Mouse (Mus musculus) cerebral cortex, adult 2 months (tissue): ENCODE measurements around the gene Scaper.

Experiments
- WGBS: fragments of 180-500 bp; shearing (Covaris S2); methylation state at CpG from one replicate; pipeline ENCODE4 v1.1.7; 2018; 5-methylcytosine and 5-hydroxymethylcytosine counted together

Scaper gene

DNA sequence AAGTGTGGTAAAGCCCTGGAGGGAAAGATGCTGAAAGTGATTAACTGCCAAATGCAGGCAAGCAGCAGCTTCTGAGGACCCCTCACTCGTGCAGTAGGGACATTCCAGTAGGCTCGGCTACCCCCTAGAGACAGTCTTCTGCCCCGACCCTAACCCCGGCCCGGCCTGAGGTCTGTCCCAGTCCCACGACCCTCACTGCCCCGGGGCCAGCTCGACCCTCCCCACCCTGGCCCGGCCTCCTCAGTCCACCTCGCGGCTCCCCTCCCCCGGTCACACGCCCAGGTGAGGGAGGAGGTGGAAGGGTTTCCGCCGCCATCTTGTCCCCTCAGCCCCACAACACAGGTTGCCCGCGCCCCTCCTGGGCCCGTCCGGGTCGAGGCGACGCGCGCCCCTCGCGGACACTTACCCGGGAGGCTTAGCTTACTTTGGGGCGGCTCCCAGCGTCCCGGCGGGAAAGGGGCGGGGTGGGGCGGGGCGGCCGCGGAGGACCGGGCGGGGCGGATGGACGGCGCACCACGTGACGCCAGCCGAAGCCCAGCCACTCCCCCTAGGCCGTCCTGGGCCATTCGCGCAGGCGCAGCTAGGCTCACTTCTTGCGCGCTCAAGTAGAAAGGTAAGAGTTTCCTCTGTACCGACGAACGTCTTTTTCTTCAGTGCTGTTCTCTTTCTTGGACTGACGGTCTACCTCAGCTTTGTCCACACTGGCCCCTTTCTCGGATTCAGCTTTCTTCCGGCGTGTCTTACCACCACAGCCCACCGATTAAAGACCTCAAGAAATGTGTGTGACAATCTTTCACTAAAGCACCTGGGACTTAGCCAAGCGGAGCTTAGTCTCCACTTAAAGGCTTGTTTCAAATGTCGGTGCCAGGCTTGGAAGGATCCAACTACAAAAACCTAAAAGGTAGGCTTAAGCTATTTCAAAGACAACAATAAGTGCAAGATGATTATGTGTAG lies at the start of gene Scaper:
Gene Scaper (minus strand): TSS at position 456 of the 954 bp plus-strand sequence.
- WGBS, result 1% methylated on average over 60 of the region's 60 CpGs

DNA sequence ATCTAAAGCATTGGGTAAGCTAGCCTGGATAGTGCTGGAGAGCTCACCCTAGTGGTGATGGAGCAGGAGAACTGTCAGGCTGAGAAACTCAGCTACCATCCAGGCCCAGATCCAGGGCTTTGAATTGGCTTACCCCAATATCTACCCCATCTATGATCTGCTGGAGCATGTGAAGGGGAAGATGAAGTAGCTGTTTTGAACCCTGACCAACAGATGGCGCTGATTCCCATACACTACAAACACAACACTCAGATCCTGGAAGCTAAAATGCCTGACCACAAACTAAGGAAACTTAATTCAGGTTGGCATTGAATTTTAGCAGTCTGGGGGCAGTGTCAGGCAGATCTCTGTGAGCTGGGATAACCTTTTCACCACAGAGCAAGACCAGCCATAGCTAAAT lies 8.9 kb upstream of the Scaper start:
- 23% methylated on average over 1 of the region's 1 CpGs for WGBS

DNA sequence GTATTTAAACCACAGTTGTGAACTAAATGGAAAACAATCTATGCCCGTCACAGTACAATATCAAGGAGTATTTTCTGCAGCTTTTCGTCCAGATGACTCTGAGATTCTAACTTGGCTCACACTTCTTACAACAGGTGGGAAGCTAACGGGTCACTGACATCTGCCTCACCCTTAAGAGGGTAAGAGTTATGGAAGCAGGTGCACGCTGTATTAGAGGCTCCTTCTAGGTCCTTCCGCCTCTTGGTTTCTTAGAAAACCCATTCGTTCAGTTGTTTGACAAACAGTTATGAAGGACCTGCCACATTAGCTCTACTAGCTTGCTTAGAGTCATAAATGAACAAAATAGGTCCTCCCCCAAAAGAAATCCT lies 683 bp upstream of the Scaper start:
- 49% methylated on average over 6 of the region's 6 CpGs for WGBS

DNA sequence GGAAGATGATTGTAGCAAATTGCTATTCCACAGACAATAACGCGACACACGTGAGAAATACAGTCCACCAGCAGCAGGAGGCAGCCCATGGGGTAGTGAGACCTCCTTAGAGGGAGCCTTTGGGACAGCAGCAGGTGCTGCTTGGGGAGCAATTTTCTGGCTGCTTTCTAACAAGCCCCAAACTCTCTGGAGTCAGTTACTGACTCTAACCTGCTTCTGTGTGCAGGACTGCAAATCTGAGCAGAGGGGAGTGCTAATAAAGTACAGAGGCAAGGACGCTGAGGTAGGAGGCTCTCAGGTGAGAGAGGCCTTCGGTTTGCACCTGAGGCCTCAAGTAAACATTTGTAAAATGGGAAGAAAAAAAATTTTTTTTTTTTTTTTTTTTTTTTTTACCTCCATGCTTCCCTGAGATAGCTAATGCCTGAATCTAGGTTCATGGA lies 675 bp downstream of the Scaper start:
- 21% methylated on average over 5 of the region's 5 CpGs for WGBS

DNA sequence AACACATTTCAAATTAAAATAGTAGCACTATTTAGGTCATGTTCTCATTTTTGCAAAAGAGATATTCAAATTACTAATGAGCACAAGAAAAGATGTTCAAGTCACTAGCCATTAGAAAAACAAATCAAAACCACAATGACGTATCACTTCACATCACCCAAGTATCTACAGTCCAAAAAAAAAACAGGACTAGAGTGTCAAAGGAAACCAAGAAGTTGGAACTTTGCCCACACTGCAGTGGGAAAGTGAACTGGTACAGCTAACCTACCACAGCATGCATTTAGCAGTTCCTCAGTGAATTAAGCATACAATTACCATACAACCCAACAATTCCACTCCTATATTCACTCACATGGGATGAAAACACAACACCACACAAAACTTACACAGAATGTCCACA lies 5.4 kb downstream of the Scaper start:
- WGBS, result 44% methylated on average over 1 of the region's 1 CpGs

DNA sequence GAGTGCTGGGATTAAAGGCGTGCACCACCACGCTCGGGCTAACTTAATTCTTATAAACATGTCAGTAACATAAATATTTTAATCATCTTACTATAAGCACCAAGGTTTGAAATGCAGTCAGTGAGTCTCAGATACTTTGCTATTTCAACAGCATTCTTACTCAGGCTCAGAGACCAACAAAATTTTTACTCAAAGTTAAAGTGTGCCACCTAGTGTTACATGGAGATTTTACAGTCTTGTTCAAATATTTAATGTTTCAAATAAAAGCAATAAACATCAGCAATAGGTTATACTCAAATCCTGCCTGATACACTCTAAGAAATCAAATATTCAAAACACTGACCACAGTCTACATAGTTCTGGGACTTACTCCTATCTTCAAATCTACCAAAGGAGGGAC lies 19.3 kb downstream of the Scaper start:
- WGBS, result 75% methylated on average over 3 of the region's 3 CpGs

DNA sequence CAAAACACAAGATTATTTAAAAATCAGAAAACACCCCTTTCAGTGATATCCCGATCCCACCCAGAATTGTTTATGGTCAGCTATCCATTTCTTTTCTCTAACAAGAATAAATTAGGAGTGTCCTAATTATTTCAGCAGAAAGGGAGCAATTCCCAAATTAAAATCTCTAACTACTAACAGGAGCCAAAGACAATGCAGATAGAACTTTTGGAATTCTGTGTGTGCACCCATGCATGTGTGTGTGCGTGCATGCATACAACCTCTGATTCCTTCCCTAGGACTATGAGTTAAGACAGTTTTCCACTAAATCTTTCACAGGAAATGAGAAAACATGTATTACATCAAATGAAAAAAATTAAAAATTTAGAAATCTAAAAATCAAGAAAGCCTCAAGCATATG lies 26.4 kb downstream of the Scaper start:
- 93% methylated on average over 2 of the region's 2 CpGs for WGBS

DNA sequence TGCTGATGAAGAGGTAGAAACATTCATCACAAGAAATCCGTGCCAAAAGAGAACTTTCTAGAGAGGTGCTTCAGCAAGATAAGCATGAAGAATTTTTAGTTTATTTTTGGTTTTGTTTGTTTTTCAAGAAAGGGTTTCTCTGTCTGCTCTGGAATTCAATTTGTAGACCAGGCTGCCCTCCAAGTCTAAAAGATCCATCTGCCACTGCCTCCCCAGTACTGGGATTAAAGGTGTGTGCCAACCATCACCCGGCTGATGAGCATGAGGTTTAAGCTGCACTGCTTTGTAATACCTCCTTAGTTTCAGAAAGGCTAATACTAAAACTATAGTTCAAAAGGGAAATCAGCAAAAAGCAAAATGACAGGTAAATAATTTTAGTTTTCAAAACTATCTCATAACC lies 35.0 kb downstream of the Scaper start:
- 72% methylated on average over 2 of the region's 2 CpGs for WGBS

DNA sequence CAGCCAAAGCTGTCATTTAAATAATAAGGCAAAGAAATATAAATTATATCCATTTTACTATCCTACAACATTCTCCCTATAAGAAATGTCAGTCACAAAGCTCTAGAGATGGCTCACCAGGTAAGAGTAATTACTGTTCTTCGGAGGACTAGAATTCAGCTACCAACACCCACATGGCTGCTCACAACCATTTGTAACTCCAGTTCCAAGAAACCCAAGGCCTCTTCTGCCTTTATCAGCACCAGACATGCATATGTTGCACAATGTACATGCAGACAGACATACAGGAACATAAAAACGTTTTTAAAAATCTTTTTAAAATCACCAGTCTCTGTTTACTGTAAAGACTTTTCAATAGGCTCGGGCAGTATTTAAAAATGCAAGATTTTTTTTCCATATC lies 36.3 kb downstream of the Scaper start:
- WGBS, result 74% methylated on average over 3 of the region's 3 CpGs

DNA sequence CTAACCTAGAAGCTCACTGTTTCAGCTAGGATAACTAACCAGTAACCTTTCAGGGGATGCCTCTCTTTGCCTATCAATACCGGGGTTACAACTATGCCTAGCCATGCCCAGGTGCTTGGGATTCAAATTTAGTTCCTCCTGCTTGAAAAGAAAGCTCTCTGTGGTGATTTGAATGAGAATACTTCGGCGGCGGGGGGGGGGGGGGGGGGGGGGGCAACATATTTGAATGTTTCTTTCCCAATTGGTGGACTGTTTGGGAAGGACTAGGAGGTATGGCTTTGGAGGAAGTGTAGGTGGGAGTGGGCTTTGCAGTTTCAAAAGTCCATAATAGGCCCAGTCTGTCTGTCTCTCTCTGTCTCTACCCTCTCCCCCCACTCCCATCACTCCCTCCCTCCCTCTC lies 37.4 kb downstream of the Scaper start:
- WGBS, result 67% methylated on average over 4 of the region's 4 CpGs

DNA sequence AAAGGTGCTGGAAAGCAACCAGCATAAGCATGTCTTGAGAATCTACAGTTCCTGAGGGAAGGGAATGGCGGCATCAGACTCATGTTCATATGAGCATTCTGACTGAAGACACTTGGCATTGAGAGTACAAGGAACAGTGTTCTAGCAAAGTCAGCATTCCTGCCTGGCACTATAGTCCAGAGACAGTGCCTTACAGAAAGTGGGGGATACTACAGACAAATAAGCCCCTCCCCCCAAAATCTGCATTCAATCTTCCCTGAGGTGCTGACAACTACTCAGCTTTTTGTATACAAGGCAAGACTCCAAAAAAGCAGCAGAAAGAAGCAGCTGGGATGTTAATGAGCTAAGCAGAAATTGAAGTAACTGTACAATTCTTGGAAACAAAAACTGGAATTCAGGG lies 59.9 kb downstream of the Scaper start:
- 56% methylated on average over 1 of the region's 1 CpGs for WGBS

DNA sequence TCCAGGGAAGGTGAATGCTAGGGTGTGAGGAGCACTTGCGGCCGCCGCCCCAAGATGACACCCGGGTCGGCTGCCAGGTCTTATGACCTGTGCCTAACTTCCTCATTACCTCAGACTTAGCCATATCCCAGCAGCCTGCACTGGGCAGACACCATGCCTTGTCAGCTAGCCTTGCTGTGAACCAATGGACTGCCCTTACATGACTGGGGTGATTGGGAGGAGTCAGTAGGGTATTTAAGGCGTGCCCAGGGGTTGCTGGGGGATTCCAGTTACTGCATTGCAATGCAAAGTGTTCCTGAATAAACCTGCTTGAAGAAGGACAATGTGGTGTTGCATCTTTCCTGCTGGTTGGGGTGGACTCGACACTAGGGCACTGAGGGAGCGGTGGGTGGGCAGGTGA lies 148.5 kb downstream of the Scaper start:
- WGBS, result 93% methylated on average over 8 of the region's 8 CpGs

DNA sequence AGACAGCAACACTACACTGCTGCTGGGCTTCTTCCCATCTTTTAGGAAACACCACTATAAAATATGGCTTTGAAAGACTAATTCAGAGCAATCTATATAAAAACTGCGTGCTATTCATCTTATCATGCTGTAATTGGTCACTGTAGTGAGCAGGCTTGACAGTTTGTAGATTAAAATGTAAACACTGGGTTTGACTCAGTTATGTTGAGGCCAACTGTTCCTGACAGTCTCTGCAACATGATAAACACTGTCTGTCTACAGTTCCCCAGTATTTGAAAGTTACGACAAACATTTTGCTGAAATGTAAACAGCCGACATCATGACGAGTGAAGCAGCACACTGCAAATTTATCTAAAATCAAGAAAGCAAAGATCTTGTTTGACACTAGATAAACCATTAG lies 225.9 kb downstream of the Scaper start:
- 88% methylated on average over 4 of the region's 4 CpGs for WGBS

DNA sequence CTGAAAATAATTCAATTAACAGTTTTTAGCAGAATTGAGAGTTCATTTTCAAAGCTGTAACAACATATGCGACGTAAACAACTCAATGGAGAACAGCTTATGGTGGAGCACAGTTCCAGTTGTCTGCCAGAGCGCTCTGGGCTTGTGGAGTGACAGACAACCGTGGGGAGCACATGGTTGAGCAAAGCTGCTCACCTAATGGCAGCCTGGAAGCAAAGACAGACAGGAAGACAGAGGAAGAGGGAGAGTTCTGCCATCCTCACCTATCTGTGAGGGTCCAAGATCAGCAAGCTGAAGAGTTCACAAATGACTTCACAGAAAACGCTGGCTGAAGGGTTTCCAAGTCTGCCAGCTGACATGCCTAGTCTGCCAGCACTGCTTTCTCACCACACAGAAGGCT lies 227.4 kb downstream of the Scaper start:
- WGBS, result 77% methylated on average over 5 of the region's 5 CpGs

DNA sequence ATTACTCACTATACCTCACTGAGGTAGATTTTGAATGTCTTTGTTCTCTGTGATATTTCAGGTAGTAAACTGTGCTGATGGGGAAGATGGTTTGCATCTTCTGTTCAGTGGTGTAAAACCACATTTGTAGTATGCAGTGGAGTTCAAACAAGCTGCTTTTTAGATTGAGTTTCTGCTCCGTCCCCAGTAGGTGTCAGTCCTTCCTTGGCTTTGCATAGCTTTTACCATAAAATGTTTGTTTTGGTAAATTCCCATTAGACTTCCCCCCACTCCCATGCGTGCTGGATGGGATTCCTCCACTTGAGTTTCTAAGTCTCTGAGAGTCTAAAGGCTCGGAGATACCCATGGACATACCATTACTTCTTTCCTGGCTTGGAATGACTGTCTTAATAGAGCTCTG lies 231.3 kb downstream of the Scaper start:
- 65% methylated on average over 3 of the region's 3 CpGs for WGBS

DNA sequence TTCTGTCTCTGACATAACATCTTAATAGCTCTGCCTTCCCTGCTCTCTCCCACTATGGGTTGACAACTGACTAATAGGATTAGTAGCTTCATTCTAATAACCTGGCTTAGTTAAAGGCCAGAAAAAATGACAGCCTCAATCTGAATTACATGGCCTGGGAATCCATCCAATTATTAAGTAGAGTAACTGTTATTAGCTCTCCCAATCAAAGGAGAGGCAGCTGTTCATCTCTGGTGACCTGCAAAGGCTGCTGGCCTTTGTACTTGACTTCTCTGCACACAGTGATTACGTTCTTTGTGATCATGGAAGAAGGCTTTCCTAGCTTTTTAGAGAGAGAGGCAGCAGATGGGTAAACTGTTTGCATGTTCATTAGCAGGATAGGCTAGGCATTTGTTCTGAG lies 242.6 kb downstream of the Scaper start:
- 93% methylated on average over 1 of the region's 1 CpGs for WGBS

DNA sequence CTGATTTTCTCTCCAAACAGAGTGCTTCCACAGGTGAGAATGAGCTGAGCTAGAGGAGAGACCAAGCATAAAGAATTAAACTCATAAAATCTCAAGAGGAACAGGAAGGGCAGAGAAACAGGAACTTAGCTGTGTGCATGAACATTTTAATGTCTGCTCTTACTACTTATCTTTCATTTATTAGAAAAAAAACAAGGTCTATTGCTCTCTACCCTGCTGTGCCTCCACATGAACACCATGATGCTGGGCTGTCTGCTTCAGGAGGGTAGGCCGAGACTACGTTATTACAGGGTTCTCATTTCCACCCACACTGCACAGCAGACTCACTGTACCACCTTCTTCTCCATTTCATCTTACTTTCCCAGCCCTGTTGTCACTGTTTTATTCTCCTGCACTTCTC lies 291.5 kb downstream of the Scaper start:
- WGBS, result 83% methylated on average over 2 of the region's 2 CpGs

DNA sequence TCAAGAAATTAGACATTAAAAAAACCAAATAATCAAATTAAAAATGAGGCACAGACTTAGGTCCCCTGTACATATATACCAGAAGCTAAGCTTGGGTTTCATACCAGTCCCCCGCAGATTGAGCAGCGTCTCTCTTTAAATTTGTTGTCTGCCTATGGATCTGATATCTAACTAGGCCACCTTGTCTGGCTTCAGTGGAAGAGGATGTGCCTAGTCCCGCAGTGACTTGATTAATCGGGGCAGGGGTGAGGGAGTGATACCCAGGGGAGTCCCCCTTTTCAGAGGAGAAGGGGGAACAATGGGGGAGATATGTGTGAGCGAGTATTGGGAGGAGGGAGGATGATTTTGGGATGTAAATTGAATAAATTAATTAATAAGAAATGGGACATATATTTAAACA lies 310.9 kb downstream of the Scaper start:
- WGBS, result 91% methylated on average over 5 of the region's 5 CpGs

DNA sequence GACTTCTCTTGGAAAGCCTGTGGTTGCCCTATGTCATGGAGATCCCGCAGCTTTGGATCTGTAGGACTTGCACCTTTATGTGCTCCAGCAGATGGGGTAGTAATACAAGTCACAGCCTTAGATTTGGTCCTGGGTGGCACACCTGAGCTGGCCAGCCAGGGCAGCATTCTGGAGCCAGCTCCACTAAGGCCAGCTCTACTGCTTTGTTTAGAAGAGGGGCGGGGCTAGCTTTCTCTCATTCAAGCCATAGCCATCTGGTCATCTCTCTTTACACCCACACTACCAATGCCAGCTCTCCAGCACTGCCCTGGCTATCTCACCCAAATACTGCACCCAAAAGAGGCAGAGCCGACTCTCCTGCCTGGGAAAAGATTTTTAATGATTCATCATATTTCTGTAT lies 323.2 kb downstream of the Scaper start:
- WGBS, result 82% methylated on average over 3 of the region's 3 CpGs

DNA sequence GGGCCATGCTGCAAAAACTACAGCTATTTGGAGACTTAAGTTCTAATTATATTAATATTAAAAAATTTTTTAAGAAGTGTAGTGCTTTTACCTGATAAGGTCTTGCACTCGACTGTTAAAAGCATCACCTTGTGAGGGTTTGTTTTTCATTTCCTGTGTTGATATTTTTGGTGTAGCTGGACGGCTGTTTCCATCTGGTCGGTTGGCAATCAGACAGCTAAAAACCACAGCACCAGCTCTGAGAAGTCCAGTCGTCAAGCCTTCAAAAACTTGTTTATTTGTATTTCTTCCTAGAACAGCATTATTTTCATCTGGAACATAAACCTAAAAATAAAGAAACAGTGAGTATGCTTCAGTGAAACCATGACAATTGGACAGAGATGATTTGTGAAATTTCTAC lies 328.2 kb downstream of the Scaper start:
- WGBS, result 70% methylated on average over 4 of the region's 4 CpGs

DNA sequence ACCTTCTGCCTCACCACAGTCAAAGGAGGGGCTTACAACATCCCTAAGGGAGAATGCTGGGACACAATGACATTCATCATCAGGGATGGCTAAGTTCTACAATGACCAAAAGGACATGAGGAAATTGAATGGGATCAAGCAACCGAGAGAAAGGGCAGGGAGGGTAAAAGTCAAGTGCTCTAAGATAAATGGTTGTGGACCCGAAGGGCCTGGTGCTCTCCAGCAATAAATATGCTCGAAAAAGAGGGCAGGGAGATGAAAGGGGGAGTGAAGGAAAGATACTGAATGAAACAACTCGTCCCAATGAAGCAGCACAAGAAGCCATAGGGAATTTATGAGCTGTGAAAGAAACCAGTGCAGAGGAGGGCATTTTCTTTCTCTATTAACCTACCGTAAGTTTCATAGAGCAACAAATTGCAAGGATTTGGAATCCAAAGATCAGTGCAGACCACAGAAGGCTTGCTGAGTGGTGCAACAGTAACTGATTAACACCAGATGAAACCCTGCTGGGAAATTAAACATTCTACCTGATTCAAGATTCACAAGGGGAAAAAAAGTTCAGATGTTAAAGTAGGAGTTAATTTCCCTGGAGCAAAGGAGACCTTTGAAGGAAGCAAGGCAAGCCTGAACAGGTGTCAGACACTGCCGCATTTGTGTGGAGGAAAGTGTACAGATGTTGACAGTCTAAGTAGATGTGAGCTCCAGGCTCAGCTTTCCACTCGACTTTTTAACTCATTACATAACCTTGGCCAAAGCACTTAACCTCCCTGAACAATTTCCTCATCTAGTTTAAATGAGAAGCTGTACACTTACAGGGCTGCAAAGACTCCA lies 329.0 kb downstream of the Scaper start:
- 77% methylated on average over 7 of the region's 7 CpGs for WGBS

DNA sequence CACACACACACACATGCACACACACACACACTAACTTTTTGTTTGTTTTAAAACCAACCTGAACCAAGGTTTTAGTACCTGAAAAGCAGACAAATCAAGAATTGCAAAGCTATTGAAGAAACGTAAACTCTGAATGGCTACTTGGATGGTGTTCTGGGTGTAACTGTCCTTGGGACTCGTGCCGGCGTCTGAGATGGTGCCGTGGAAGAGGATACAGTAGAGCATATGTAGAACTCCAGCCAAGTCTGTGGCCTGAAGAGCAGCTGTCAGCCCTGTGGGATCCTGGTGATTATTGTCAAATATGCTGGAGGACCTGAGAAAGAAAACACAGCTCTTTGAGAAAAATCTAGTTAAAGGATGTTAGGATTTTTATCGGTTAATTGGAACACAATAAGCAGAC lies 351.8 kb downstream of the Scaper start:
- 92% methylated on average over 6 of the region's 6 CpGs for WGBS

DNA sequence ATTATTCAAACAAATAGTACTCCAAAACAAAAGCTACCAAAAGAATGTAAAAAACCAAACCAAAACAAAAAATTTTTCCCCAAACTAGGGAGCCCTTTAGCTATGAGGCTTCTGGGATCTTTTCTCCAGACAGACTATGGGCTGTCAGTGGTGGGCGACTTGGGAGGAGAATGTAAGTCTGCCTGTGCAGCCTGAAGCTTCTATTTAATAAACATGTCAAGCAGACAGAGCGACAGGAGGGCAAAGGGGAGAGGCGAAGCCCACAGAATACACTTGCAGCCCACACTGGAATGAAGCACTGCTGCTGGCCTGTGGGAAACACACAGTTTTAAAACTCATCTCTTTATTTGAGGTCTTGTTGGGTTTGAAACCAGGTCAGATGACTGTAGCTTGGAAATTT lies 356.5 kb downstream of the Scaper start:
- 88% methylated on average over 3 of the region's 3 CpGs for WGBS
